Mouse (Mus musculus) gastrocnemius, postnatal 4 days (tissue): Measurements from ENCODE around the gene Igfbp7. TPM values are rescaled to one million over a fixed set of nuclear protein-coding genes. Genes with fewer than 3 reads are reported as not detected.
"Not testable (repeated sequence)": the region's sequence is repeated elsewhere in the genome, so short reads cannot be mapped to it uniquely, and the experiment has no call there.

Experiments used
- DNase-seq, 2 experiments: peaks; one replicate each; pipeline ENCODE4 v3.0.0; 2021 to 2022; ENCODE audit warnings: low spot score in 2 of 2, mixed read lengths in 2 of 2
- long read RNA-seq, 2 experiments: library from polyadenylated mRNA; stranded (forward); transcript quantifications; one replicate each; pipeline ENCODE4 v2.0.0; 2021
- total RNA-seq, 2 experiments: library from RNA; stranded (reverse); gene quantifications; 2 replicates each; pipeline ENCODE4 v1.2.3; 2021

Igfbp7 gene
- 100 to 1,000 TPM; 295 to 321 TPM for total RNA-seq
- long read RNA-seq, experiment 1, transcript Igfbp7-201 (5 exons, 1,116 nt) = major isoform, 351 of 359 reads
- long read RNA-seq, experiment 1, partial matches to known transcripts = 2 of 359 reads
- long read RNA-seq, experiment 1, other reads (novel, unspliced or antisense) = 6 of 359 reads
- long read RNA-seq, experiment 2, transcript Igfbp7-201 (5 exons, 1,116 nt) = major isoform, 355 of 368 reads
- long read RNA-seq, experiment 2, partial matches to known transcripts = 7 of 368 reads
- long read RNA-seq, experiment 2, other reads (novel, unspliced or antisense) = 6 of 368 reads

DNA sequence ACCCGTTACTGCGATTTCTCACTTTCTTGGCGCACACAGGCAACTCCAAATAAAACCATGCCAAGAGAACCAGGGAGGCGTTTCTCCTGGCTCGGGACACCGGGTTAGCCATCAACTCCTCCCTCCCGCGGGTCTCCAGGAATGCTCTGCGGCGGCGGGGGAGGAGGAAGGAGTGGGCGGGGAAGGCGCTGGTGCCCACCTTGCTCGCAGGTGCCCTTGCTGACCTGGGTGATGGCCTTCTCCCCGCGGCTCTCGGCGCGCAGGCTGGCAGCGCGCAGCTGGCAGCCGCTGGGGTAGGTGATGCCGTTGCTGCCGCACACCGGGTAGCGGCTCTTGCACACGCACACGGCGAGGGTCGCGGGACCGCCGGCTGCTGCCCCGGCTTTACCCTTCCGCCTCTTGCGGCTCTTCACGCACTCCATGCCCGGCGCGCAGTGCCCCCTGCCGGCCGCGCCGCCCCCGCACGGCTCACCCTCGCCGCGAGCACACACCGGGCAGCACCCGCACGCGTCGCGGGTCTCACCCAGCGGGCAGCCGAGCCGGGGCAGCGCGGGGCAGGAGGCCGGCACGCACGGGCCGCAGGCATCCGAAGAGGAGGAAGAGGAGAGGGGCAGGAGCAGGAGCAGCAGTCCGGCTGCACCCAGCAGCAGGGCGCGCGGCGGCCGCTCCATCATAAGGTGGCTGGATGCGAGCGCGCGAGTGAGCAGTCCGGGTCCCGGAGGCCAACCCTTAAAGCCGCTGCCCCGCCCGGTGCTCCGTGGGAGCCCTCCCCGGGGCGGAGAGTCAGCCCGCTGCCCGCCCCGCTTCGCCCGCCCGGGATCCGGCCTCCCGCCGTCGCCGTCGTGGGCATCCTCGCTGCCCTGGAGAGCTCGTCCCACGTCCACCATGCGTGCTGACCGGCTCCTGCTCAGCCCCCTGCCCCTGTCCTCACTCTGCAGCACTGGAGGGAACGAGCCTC is at the start of gene Igfbp7:
Gene Igfbp7 (minus strand): TSS at position 701 of the 958 bp plus-strand sequence.
- DNase-seq = peak; percentile 70 to 79

DNA sequence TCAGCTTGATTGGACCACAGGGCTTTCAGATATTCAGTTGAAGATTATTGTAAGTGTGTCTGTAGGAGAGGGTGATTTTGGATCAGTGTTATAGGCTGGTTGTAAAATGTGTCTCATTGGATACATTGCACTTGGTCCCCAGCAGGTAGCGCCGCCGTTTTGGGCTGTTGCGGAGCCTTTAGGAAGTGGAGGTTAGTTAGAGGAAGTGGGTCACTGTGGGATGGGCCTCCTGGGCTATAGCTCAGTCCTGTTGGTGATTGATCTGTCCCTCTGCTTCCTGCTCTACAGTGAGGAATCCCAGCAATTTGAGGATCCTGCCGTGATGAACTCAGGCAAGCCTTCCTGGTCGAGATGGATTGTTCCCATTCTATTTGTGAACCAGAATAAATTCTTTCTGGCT is 44.3 kb upstream of the Igfbp7 start:
- no peak for DNase-seq

DNA sequence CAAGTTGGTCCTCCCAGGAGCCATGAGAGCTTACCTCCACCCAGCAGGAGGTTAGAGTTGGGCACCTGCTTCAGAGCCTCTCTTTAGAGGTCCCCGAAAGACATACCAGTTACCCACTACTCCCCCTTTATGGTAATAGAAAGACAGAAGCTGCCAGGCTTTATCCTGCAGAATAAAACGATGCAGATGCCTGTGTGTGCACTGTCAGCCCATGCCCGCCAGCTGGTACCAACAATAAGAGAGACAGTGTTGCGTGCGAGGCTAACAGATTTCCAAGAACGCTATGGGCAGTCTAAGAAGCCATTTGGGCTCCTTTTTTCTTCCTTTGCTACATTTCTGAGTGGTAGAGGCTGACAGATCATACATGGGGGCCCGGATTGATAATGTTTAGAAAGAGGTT is 41.7 kb upstream of the Igfbp7 start:
- DNase-seq = no peak

DNA sequence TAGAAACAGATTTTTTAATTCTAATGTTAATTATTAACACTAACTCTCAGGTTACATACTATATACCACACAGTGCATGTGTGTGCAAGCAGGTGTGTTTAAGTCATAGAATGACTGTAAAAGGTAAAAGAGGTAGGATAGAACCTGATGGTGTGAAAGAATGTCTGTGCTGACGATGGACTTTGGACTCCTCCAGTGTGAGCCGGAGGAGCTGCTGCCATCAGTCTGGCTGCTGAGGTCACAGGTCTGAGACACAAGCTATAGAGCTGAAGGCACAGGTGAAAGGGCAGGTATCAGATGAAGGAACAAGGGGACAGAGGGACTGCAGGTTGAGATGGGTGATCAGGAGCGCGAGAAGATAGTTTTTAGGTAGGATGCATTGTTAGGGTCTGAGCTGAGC is 37.6 kb upstream of the Igfbp7 start:
- no peak for DNase-seq

DNA sequence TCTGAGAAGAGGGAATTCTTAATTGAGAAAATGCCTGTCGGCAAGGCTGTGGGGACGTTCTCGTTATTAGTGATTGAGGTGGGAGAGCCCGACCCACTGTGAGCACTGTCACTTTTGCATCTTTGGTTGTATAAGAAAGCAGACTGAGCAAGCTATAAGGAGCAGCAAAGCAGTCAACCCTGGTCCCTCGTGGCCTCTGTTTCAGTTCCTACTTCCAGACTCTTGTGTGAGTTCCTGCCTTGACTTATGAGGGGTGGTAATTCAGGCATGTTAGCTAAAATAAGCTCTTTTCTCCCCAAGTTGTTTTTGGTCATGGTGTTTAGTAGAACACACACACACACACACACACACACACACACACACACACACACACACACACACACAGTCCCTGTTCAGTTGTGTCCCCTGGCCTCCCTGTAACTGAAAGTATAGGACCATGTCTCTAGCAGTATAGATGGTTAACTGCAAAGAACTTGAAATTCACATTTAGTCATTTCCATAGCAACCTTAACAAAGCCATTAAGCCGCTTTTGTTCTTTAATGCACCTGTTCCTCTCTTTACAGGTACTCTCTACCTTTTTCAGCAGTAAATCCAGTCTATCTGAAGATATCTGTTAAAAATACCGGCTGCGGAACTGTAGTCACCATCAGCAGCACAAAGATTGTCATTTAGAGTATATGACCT is 36.2 kb upstream of the Igfbp7 start:
- DNase-seq = no peak

- no peak for DNase-seq
These were observed 35.2 kb upstream of the Igfbp7 start for GRCm38 (mm10) chr5:77442856-77443623.

GRCm38 (mm10) chr5:77436308-77436707 is 28.5 kb upstream of the Igfbp7 start:
- DNase-seq = no peak

- no peak for DNase-seq
These were observed 26.2 kb upstream of the Igfbp7 start for GRCm38 (mm10) chr5:77434060-77434459.

DNA sequence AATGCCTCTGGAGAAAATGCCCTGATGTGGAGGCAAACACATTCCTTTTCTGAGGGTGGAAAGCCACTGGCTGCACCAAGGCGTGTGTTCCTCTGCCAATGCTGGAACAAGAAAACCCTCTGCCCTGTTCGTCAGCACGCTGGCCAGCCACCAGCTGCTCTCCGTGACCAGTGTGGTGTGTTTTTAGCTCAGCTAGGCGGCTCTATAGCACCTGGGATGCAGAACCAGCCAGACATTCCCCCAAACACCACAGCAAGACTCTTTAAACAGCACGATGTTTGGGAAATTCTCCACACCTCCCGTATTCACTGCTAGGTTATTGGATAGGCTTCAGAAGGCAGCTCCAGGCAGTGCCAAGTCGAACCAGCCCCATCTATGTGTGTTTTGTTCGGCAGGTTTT is 25.7 kb upstream of the Igfbp7 start:
- peak in 1 of 2 experiments; percentile 29 for DNase-seq

DNA sequence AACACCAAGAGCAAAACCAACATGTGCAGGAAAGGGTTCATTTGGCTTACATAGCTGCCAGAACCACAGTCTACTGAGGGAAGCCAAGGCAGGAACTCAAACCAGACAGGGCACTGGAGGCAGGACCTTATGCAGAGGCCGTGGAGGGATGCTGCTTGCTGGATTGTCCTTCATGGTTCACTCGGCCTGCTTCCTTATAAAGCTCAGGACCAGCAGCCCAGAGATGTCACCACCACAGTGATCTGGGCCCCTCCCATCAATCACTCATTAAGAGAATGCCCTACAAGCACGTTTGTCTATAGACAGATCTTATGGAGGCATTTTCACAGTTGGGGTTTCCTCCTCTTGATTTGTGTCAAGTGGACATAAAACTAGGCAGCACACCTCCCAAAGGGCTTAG is 25.3 kb upstream of the Igfbp7 start:
- no peak for DNase-seq

DNA sequence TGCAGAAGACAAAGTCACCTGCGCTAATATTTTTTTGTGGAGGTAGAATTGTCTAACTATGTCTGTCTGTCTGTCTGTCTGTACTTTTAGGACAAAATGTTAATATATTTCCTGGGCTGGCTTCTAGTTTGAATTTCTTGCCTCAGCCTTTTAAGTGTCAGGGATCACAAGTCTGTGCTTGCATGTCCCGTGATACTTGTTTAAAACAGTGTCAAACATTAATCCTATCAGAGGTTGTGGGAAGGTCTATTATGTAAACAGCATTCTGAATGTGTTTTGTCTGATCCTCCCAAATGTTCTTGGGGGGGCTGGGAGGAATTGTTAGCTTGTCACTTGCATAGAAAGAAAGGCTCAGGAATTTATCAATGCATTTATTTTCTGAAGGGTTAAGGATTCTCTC is 24.6 kb upstream of the Igfbp7 start:
- DNase-seq = no peak

- no peak for DNase-seq
These were observed 23.2 kb upstream of the Igfbp7 start for GRCm38 (mm10) chr5:77431068-77431467.

- no peak for DNase-seq
These were observed 22.6 kb upstream of the Igfbp7 start for GRCm38 (mm10) chr5:77430471-77430870.

- DNase-seq = no peak
These were observed 22.2 kb upstream of the Igfbp7 start for GRCm38 (mm10) chr5:77430049-77430448.

GRCm38 (mm10) chr5:77428526-77428925 is 20.7 kb upstream of the Igfbp7 start:
- DNase-seq = peak in 1 of 2 experiments; percentile 25

GRCm38 (mm10) chr5:77427986-77428385 is 20.1 kb upstream of the Igfbp7 start:
- peak in 1 of 2 experiments; percentile 16 for DNase-seq

DNA sequence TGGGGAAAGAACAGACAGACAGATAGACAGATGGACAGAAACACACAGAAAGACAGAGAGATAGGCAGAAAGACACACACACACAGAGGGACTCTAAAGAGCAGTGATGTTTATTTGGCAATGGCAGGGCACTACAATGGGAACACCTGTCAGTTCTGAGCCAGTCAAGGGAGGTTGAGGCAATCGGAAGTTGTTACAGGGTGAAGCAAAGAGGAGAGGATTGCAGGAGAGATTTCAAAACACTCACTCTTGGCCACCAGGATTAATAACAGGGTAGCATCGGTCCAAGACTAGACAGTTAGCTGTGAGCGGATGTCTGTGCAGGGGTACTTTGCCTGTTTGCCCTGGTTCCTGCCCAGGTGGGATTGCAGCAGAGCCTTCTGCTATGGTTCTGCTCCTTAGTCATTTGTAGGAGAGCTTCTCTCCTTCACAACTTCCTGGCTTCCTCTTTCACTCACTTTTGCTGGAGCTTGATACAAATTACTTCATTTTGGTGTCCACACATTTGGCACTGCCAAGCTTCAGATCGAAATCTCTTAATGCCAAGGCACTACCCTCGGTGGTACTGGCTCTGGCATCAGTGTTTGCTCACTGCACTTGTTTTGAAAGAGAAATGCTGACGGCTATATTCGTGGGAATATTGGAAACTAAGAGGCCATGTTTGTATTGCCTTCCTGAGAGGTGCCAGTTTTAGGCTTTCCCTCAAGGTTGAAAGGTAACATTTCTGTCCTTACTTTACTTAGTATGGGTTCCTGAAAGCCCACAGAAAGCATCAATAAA is 18.1 kb upstream of the Igfbp7 start:
- DNase-seq = no peak

DNA sequence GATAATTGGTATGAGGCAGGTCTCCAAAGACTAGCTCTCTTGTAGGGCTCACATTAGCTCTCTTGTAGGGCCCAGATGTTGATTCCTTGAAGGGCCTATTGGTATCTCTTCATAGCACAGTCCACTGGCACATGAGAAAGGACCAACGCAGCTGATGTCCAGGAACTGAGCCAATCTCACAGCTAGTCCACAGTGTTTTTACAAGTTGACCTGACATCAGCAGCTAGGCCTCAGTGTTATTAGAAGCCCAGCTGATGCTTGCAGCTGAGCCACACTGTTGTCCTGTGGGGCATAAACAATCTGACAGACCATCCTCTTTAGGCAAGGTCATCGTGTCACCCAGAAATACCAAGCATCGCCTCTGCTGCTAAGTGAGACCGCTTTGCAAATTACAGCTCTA is 11.7 kb upstream of the Igfbp7 start:
- DNase-seq = not testable (repeated sequence)

GRCm38 (mm10) chr5:77416058-77416457 is 8.2 kb upstream of the Igfbp7 start:
- no peak for DNase-seq

DNA sequence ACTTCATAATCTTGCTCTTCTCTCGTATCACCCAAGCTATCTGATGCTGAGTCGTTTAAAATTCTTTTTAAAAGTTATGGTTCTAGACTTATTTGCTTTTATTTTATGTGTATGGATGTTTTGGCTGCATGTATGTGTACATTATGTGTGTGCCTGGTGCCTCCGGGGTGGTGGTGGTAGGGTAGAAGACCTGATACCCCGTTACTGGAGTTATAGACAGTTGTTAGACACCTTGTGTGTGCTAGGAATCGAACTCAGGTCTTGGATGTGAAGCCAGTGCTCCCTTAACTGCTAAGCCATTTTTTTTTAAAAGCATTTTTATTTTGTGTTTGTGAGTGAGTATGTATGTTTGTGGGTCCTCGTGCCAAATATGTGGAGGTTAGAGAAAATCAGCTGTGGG is 689 bp upstream of the Igfbp7 start:
- no peak for DNase-seq
